Mouse (Mus musculus) heart, adult 8-10 months (tissue): ENCODE results near the gene Olfr112. TPM values are rescaled to one million over a fixed set of nuclear protein-coding genes. Genes with fewer than 3 reads are reported as not detected.
"Not testable (repeated sequence)": the region's sequence is repeated elsewhere in the genome, so short reads cannot be mapped to it uniquely, and the experiment has no call there.

ENCODE experiments used
- DNase-seq: peaks from one replicate; pipeline ENCODE4 v3.0.0; 2022; ENCODE audit warnings: low spot score
- total RNA-seq, 4 experiments: library from RNA; stranded (reverse); gene quantifications; 2 replicates each; pipeline ENCODE4 v1.2.4; 2022

Gene Olfr112
- total RNA-seq, result not detected

DNA sequence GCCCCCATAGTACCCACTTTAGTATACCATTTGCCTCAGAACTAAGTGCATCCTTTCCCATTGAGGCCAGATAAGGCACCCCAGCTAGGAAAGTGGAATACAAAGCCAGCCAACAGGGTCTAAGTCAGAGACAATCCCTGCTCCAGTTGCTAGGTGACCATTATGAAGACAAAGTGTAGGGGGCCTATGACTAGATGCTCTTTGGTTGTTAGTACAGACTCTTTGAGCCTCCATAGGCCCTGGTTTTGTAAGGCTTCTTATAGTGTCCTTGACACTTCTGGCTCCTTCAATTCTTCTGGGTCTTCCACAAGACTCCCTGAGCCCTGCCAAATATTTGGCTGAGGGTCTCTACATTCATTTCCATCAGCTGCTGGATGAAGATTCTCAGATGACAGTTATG lies at the start of gene Olfr112:
Olfr112 (minus strand) TSS at position 101 of the 400 bp plus-strand sequence.
- DNase-seq, result no peak

DNA sequence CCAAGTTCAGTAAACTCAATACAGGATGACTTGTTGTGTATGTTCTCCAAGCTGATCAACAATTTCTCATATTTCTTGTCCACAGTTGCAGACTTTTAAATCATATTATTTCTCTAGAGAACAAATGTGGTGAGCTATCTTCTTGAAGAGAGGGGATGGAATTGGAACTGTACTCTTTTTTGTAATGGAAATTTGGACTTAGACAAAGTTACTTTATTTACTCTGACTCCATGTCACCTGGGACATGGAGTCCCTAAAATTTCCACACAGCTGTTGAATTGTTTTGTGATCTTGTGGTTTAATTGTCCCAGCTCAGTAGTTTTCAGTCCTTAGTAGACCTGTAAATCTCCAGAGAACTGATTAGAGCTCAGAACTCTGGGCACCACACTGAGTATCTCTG lies 23.4 kb upstream of the Olfr112 start, which contains the start of gene Olfr114:
Olfr114 (minus strand) TSS at position 101 of the 400 bp plus-strand sequence.
- no peak for DNase-seq

DNA sequence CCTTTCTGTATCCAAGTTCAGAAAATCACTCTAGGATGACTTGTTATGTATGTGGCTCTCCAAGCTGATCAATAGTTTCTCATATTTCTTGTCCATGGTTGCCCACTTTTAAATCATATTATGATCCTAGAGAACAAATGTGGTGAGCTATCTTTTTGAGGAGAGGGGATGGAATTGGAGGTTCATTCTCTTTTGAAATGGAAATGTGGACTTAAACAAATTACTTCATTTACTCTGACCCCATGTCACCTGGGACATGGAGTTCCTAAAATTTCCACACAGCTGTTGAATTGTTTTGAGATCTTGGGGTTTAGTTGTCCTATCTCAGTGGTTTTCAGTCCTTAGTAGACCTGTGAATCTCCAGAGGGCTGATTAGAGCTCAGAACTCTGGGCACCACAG lies 8.3 kb upstream of the Olfr112 start, which contains the start of gene Olfr113:
Olfr113 (minus strand) TSS at position 101 of the 400 bp plus-strand sequence.
- DNase-seq, result no peak

DNA sequence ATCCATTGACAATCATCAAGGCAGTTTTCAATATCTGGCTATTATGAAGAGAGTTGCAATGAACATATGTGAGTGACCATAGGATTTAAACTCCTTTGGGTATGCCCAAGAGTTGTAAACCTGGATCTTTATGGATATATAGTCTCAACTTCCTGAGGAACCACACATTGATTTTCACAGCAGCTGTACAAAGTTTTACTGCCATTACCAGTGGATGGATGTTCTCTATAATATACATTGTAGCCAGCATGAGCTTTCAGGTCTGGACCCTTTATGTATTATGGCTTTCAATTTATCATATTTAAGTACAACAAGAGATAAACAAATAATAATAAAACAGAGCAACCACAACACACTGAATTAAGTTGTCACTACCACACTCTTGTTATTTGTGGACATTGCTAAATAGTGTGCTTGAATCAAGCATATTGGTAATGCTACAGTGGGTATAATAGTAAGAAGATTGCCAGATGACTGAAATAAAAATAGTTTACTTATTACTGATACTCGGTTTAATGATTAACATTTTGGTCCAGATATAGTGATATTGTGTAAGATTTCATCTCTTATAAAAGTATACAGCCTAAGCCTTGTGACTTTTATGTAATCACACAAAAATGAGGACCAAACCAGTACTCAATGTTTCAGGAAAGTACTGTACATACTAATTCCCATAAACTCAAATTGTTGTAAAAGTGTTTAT lies 10.2 kb downstream of the Olfr112 start:
- DNase-seq, result no peak

DNA sequence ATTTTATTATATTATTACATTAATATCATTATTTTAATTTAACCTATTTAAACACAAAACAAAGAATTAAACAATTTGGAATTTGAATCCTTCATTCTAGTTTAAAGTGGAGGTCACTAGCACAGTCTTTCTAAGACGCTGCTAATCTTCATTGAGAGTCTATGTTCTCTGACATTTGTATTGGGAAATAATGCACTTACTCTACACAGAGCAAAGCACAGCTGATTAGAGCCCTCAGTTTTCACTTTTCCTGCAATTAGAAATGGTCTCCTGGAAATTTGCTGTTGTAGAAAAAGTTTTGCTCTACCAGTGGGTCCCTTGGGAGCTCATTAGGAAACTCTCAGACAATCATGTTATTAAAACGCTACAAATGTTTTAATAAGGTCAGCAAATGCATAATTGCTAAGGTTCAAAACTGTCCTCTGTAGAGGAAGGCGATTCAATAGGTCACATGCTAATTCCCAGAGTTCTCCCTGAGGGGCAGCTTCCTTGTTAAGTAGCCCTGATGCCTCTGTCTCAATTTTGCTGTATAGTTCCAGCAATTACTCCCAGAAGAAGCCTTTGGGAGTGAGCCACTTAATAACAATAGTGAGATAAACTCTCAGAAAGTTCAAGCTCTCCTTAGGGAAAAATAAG lies 25.3 kb downstream of the Olfr112 start:
- DNase-seq, result no peak

DNA sequence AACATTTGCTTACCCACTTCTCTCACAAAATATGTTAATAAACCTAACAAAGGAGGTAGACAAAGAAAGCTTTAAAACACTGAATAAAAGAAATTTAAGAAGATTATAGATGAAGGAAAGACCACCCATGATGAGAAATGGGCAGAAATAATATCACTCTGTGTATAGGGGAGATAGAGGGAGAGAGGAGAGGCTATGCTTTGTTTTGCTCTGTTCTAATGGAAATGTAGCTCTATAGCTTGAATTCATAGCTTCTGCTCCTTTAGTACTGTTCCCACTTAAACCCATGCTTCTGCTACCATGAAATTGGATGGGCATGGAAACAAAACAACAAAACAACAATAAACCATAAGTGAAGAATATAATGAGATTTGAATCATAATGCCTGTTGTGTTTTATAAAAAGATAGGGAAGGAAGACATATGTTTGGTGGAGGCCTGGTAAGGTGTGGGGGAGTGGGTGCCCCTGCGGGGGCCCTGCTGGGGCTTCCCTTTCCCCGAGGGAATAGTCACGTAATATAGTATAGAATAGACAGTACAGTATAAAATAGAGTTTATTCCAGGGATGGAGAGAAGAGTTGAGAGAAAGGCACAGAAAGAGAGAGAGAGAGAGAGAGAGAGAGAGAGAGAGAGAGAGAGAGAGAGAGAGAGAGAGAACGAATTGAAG lies 27.7 kb downstream of the Olfr112 start:
- no peak for DNase-seq

DNA sequence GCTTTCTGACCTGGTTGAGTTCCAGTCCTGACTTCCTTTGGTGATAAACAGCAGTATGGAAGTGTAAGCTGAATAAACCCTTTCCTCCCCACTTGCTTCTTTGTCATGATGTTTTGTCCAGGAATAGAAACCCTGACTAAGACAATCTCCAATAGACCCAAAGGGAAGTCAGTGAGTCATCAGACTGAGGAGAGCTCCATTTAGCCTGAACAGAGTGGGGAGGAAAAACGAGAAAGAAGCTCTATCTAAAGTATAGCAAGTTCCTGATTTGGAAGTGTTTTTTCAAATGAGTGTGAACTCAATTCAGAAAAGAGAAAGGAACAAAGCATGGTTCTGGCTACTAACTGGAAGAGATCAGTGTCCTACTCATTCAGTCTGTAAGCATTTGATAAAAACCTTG lies 30.8 kb downstream of the Olfr112 start:
- DNase-seq, result not testable (repeated sequence)

DNA sequence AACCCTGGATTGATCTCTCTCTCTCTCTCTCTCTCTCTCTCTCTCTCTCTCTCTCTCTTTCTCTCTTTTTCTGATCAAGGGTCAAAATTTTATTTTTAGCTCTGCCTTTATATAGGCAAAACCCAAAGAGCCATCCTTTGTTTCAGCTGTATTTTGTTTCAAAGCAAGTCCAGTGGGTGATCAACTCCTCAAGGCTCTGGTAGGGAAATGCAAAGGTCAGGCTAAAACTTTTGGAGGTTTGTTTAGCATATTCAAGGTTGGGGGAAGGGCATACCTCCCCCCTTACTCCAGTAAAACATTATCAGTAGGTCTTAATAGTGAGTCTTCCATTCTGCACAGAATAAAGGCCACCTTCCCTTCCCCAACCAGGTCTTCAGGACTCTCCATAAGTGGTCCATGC lies 34.1 kb downstream of the Olfr112 start:
- no peak for DNase-seq

DNA sequence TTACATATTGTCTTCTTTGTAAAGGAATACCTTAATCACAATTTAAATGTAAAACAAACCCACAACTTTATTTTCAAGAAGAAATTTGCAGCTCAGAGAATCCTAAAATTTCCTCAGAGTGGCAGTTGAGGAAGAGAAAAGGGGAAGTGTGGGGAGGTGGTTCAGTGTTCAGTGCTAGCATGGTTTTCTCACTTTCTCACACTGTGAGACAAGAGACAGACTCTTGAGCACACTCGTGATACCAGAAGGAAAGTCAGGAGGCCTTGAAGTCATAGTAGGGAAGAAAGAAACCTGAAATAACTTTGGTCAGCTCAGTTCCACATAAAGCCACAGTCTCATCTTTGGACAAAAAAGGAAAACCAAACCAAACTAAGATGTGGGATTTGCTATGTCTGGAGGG lies 43.8 kb downstream of the Olfr112 start:
- not testable (repeated sequence) for DNase-seq

DNA sequence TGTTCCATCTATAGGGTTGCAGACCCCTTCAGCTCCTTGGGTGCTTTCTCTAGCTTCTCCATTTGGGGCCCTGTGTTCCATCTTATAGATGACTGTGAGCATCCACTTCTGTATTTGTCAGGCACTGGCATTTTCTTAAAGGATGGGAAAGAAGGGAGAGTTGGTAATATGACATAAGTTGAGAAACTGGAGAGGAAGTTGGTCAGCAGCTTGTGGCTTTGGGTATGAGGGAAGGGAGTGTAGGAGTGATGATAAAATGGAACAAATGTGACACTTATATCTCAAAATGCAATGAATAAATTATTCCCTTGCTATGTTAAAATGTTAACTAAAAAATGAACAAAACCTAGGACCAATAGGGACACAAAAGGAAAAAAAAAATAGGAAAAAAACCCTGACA lies 44.6 kb downstream of the Olfr112 start:
- not testable (repeated sequence) for DNase-seq

Other genes with a start within 250 kb of the Olfr112 start
- gene Olfr103, start 229.8 kb downstream of the Olfr112 start, total RNA-seq, result not detected
- not detected for gene Olfr104-ps, start 209.9 kb downstream of the Olfr112 start, total RNA-seq
- gene Olfr105-ps, start 190.4 kb downstream of the Olfr112 start, total RNA-seq, result not detected
- not detected for gene Olfr106-ps, start 179.1 kb downstream of the Olfr112 start, total RNA-seq
- not detected for gene Olfr107, start 170.2 kb downstream of the Olfr112 start, total RNA-seq
- gene Olfr108, start 124.0 kb downstream of the Olfr112 start, total RNA-seq, result not detected
- gene Olfr109, start 110.5 kb downstream of the Olfr112 start, total RNA-seq, result not detected
- under 1 TPM in 1 of 4 experiments, not detected in 3; 0.20 TPM for gene H2-M2, start 85.9 kb downstream of the Olfr112 start, total RNA-seq
- not detected for gene Olfr110, start 77.0 kb downstream of the Olfr112 start, total RNA-seq
- not detected for gene Olfr111, start 61.4 kb downstream of the Olfr112 start, total RNA-seq
- not detected for gene Olfr113, start 8.2 kb upstream of the Olfr112 start, total RNA-seq
- gene Olfr114, start 23.3 kb upstream of the Olfr112 start, total RNA-seq, result not detected
- gene Olfr115, start 57.7 kb upstream of the Olfr112 start, total RNA-seq, result not detected
- gene Olfr116, start 57.7 kb upstream of the Olfr112 start, total RNA-seq, result not detected
- gene Olfr117, start 94.3 kb upstream of the Olfr112 start, total RNA-seq, result not detected
- not detected for gene Olfr118, start 97.5 kb upstream of the Olfr112 start, total RNA-seq
- gene Olfr119, start 127.1 kb upstream of the Olfr112 start, total RNA-seq, result not detected
- not detected for gene Olfr120, start 152.4 kb upstream of the Olfr112 start, total RNA-seq
- gene Olfr121, start 179.4 kb upstream of the Olfr112 start, total RNA-seq, result not detected
- gene Olfr122, start 199.2 kb upstream of the Olfr112 start, total RNA-seq, result not detected
- not detected for gene Olfr123, start 224.1 kb upstream of the Olfr112 start, total RNA-seq
- gene Olfr124, start 230.4 kb upstream of the Olfr112 start, total RNA-seq, result not detected